Mouse (Mus musculus): ENCODE results near the gene Dmap1. TPM values are rescaled to one million over a fixed set of nuclear protein-coding genes. Genes with fewer than 3 reads are reported as not detected.

Dmap1 gene
- polyA plus RNA-seq, 1 experiment from 2014 or later = 83.3 TPM

- H3K4me3 ChIP-seq (ENCODE audit: low read depth, low read length) = no peak overlapping the region
- 19% methylated on average over 8 of the region's 8 CpGs for WGBS
- ATAC-seq = no peak
- no peaks in the 10 kb centered on the region for H3K9me3 ChIP-seq (replicated peaks; ENCODE audit: control insufficient read depth, low read length, poor library complexity, severe bottlenecking)
- H3K36me3 ChIP-seq (ENCODE audit: control insufficient read depth, insufficient read depth, low read length) = no peaks in the 10 kb centered on the region
- H3K9ac ChIP-seq (ENCODE audit: low read depth, low read length) = no peak overlapping the region
- H3K27me3 ChIP-seq (ENCODE audit: control insufficient read depth, insufficient read depth, low read depth, low read length) = no peaks in the 10 kb centered on the region
- H3K4me1 ChIP-seq (ENCODE audit: control insufficient read depth, insufficient read depth, low read length) = peaks cover 48% of the 10 kb centered on the region
- no peak overlapping the region for H3K27ac ChIP-seq (ENCODE audit: low read length)
- no peak overlapping the region for H3K4me2 ChIP-seq (ENCODE audit: low read length)
These were observed 30.4 kb downstream of the Dmap1 start for GRCm38 (mm10) chr4:117651626-117652101.

- WGBS = 7% methylated on average over 23 of the region's 23 CpGs
- peaks cover 57% of the 10 kb centered on the region for H3K4me1 ChIP-seq (ENCODE audit: control insufficient read depth, insufficient read depth, low read length)
- H3K27ac ChIP-seq (ENCODE audit: low read length) = peak overlapping the region; percentile 83
These were observed 34.9 kb downstream of the Dmap1 start for GRCm38 (mm10) chr4:117646926-117647755.

GRCm38 (mm10) chr4:117646496-117646895, 35.6 kb downstream of the Dmap1 start:
- H3K4me2 ChIP-seq (ENCODE audit: low read length) = peak overlapping the region; percentile 34; the same call in 1 of the 2 replicates
- 27% methylated on average over 8 of the region's 8 CpGs for WGBS
- peaks cover 57% of the 10 kb centered on the region for H3K4me1 ChIP-seq (ENCODE audit: control insufficient read depth, insufficient read depth, low read length)

More at GRCm38 (mm10) chr4:117646926-117647755, 34.9 kb downstream of the Dmap1 start:
- no peak overlapping the region for H3K4me3 ChIP-seq (ENCODE audit: low read depth, low read length)
- H3K9me3 ChIP-seq (replicated peaks; ENCODE audit: control insufficient read depth, low read length, poor library complexity, severe bottlenecking) = no peaks in the 10 kb centered on the region
- H3K9ac ChIP-seq (ENCODE audit: low read depth, low read length) = peak overlapping the region; percentile 55; the same call in 1 of the 2 replicates
- H3K27me3 ChIP-seq (ENCODE audit: control insufficient read depth, insufficient read depth, low read depth, low read length) = no peaks in the 10 kb centered on the region
- no peaks in the 10 kb centered on the region for H3K36me3 ChIP-seq (ENCODE audit: control insufficient read depth, insufficient read depth, low read length)
- H3K4me2 ChIP-seq (ENCODE audit: low read length) = peak overlapping the region; percentile 34; the same call in 1 of the 2 replicates
- ATAC-seq = peak; percentile 33; the same call in 1 of the 2 replicates

DNA sequence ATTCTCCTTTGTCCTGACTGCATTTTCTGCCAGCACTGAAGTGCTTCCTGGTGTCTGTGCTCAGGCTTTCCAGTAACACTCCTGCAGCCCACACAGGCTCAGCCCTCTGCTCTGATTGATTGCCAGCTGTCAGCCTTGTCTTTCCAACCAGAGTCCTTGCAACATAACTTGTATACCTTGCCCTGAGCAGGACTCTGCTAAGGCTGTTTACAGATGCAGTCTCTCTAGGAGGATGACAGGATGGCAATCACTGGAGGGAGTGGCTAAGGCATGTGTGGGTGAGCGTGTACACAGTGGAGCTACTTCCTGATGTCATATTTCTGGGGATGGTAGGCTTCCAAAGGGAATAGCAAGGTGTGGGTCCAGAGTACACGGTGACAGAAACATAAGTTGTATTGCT, 36.2 kb downstream of the Dmap1 start:
- H3K9me3 ChIP-seq (replicated peaks; ENCODE audit: control insufficient read depth, low read length, poor library complexity, severe bottlenecking) = no peaks in the 10 kb centered on the region
- no peak overlapping the region for H3K4me3 ChIP-seq (ENCODE audit: low read depth, low read length)
- no peaks in the 10 kb centered on the region for H3K27me3 ChIP-seq (ENCODE audit: control insufficient read depth, insufficient read depth, low read depth, low read length)
- no peaks in the 10 kb centered on the region for H3K36me3 ChIP-seq (ENCODE audit: control insufficient read depth, insufficient read depth, low read length)
- peak overlapping the region; percentile 53 for H3K9ac ChIP-seq (ENCODE audit: low read depth, low read length)
- peak; percentile 44; the same call in 1 of the 2 replicates for ATAC-seq
- H3K4me2 ChIP-seq (ENCODE audit: low read length) = no peak overlapping the region
- WGBS = 35% methylated on average over 2 of the region's 2 CpGs
- H3K4me1 ChIP-seq (ENCODE audit: control insufficient read depth, insufficient read depth, low read length) = peaks cover 55% of the 10 kb centered on the region
- peak overlapping the region; percentile 83 for H3K27ac ChIP-seq (ENCODE audit: low read length)

More at GRCm38 (mm10) chr4:117646496-117646895, 35.6 kb downstream of the Dmap1 start:
- ATAC-seq = peak; percentile 40
- Histone ChIP-seq H3K27me3 (ENCODE audit: control insufficient read depth, insufficient read depth, low read depth, low read length) (no peaks in the 10 kb centered on the region), H3K4me3 (ENCODE audit: low read depth, low read length) (no peak overlapping the region), H3K9me3 (replicated peaks; ENCODE audit: control insufficient read depth, low read length, poor library complexity, severe bottlenecking) (no peaks in the 10 kb centered on the region), H3K27ac (ENCODE audit: low read length) (peak overlapping the region; percentile 83), H3K36me3 (ENCODE audit: control insufficient read depth, insufficient read depth, low read length) (no peaks in the 10 kb centered on the region), H3K9ac (ENCODE audit: low read depth, low read length) (peak overlapping the region; percentile 55; the same call in 1 of the 2 replicates)

GRCm38 (mm10) chr4:117645031-117645435, 37.0 kb downstream of the Dmap1 start:
- Histone ChIP-seq H3K27ac (ENCODE audit: low read length) (peak overlapping the region; percentile 83), H3K4me3 (ENCODE audit: low read depth, low read length) (no peak overlapping the region), H3K36me3 (ENCODE audit: control insufficient read depth, insufficient read depth, low read length) (no peaks in the 10 kb centered on the region), H3K9me3 (replicated peaks; ENCODE audit: control insufficient read depth, low read length, poor library complexity, severe bottlenecking) (no peaks in the 10 kb centered on the region), H3K27me3 (ENCODE audit: control insufficient read depth, insufficient read depth, low read depth, low read length) (no peaks in the 10 kb centered on the region), H3K4me1 (ENCODE audit: control insufficient read depth, insufficient read depth, low read length) (peaks cover 53% of the 10 kb centered on the region), H3K9ac (ENCODE audit: low read depth, low read length) (peak overlapping the region; percentile 53), H3K4me2 (ENCODE audit: low read length) (peak overlapping the region; percentile 37)
- ATAC-seq = peak; percentile 71
- 7% methylated on average over 22 of the region's 22 CpGs for WGBS

GRCm38 (mm10) chr4:117641804-117642203, 40.3 kb downstream of the Dmap1 start:
- ATAC-seq = no peak
- WGBS = 100% methylated on average over 1 of the region's 1 CpGs
- no peak overlapping the region for H3K27ac ChIP-seq (ENCODE audit: low read length)
- H3K9ac ChIP-seq (ENCODE audit: low read depth, low read length) = no peak overlapping the region
- no peaks in the 10 kb centered on the region for H3K27me3 ChIP-seq (ENCODE audit: control insufficient read depth, insufficient read depth, low read depth, low read length)
- no peak overlapping the region for H3K4me2 ChIP-seq (ENCODE audit: low read length)
- peaks cover 35% of the 10 kb centered on the region for H3K4me1 ChIP-seq (ENCODE audit: control insufficient read depth, insufficient read depth, low read length)
- no peaks in the 10 kb centered on the region for H3K9me3 ChIP-seq (replicated peaks; ENCODE audit: control insufficient read depth, low read length, poor library complexity, severe bottlenecking)
- no peak overlapping the region for H3K4me3 ChIP-seq (ENCODE audit: low read depth, low read length)
- H3K36me3 ChIP-seq (ENCODE audit: control insufficient read depth, insufficient read depth, low read length) = no peaks in the 10 kb centered on the region

DNA sequence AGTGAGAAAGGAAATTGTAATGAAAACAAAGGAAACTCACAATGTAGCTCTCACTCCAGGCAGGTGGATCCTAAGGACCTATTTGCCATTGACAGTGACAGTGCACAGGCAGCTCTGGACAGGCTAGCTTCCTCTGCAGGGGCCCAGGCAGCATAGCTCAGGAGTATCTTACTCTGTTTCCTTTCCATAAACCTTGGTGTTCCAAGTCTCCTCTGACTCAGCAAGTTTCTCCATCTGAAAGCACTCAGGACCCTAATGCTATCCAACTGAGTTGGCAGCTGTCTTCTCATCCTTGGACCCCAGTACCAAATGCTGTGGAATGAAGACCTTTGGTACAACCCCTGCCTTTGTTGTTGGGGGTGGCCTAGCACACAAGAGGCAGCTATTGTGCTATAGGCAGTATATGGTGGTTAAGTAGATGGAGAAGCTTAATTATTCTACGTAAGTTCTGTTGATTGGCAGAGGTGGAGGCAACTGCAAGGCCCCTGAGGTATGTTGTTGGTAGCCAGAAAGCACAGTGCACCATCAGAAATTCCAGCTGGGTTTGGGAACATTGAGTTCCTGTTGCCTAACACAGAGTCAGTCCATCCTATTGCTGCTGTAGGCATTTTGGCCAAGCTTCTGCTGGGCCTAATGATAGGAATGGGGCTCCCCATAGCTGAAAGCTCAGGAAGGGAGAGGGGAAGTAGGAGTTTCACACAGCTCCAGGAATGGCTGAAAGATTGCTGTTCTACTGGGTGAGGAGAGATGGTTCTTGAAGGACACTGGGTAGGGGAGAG, 41.0 kb downstream of the Dmap1 start:
- no peak for ATAC-seq
- H3K9ac ChIP-seq (ENCODE audit: low read depth, low read length) = no peak overlapping the region

GRCm38 (mm10) chr4:117636891-117637613, 45.0 kb downstream of the Dmap1 start:
- WGBS = 12% methylated on average over 22 of the region's 22 CpGs
- Histone ChIP-seq H3K4me3 (ENCODE audit: low read depth, low read length) (no peak overlapping the region), H3K27me3 (ENCODE audit: control insufficient read depth, insufficient read depth, low read depth, low read length) (no peaks in the 10 kb centered on the region), H3K4me1 (ENCODE audit: control insufficient read depth, insufficient read depth, low read length) (peaks cover 14% of the 10 kb centered on the region), H3K9me3 (replicated peaks; ENCODE audit: control insufficient read depth, low read length, poor library complexity, severe bottlenecking) (no peaks in the 10 kb centered on the region), H3K9ac (ENCODE audit: low read depth, low read length) (peak overlapping the region; percentile 2), H3K36me3 (ENCODE audit: control insufficient read depth, insufficient read depth, low read length) (no peaks in the 10 kb centered on the region), H3K4me2 (ENCODE audit: low read length) (peak overlapping the region; percentile 22), H3K27ac (ENCODE audit: low read length) (peak overlapping the region; percentile 77)
- ATAC-seq = peak; percentile 81; the same call in 1 of the 2 replicates

More for the DNA sequence above, 41.0 kb downstream of the Dmap1 start:
- H3K9me3 ChIP-seq (replicated peaks; ENCODE audit: control insufficient read depth, low read length, poor library complexity, severe bottlenecking) = no peaks in the 10 kb centered on the region
- no peak overlapping the region for H3K27ac ChIP-seq (ENCODE audit: low read length)
- no peaks in the 10 kb centered on the region for H3K36me3 ChIP-seq (ENCODE audit: control insufficient read depth, insufficient read depth, low read length)
- H3K4me2 ChIP-seq (ENCODE audit: low read length) = no peak overlapping the region
- no peaks in the 10 kb centered on the region for H3K27me3 ChIP-seq (ENCODE audit: control insufficient read depth, insufficient read depth, low read depth, low read length)
- no peak overlapping the region for H3K4me3 ChIP-seq (ENCODE audit: low read depth, low read length)
- H3K4me1 ChIP-seq (ENCODE audit: control insufficient read depth, insufficient read depth, low read length) = peaks cover 34% of the 10 kb centered on the region
- 85% methylated on average over 1 of the region's 1 CpGs for WGBS
